In the genomic region with DNA sequence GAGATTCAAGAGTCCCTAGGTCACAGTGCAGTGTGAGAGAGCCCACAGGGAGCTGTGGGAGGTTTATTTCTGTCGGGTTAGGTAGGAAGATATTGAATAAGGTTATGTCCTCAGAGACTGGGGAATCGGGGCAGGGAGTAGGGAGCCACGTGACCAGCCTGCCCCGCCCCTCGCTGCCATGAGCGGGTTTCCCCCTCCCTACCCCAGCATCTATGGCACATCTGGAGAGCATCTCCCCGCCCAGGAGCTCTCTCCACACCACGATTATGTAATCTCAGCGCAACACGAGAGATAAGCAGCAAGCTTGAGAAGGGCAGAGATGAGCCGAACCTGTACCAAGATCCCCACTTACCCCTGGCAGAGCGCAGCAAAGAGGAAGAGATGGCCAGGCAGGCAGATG, we compare ENCODE assay signal across 31 mouse cellular contexts. TPM values are rescaled to one million over a fixed set of nuclear protein-coding genes. Genes with fewer than 3 reads are reported as not detected.
DNase-seq lines count a peak whose midpoint lies in the region; ATAC-seq and TF ChIP-seq lines count a peak whose summit lies in the region.
"Had no signal": no experiment of that assay in that cellular context is flagged by ENCODE, and none has a peak within 500 bp of the region (broad histone marks: within the 10 kb centered on the region; RNA-seq: fewer than 3 reads in every experiment).

No protein-coding gene starts in this region.

- H3K4me1 ChIP-seq in hindbrain, embryonic 11.5 days (replicated peaks; ENCODE audit: control insufficient read depth, insufficient read depth, low read length), result no peaks in the 10 kb centered on the region
- no peaks in the 10 kb centered on the region; the same call in 1 of the 2 replicates for H3K4me1 ChIP-seq in hindbrain, embryonic 16.5 days (ENCODE audit: control insufficient read depth, insufficient read depth, low read depth, low read length)
- H3K4me1 ChIP-seq in midbrain, embryonic 14.5 days (ENCODE audit: control insufficient read depth, insufficient read depth, low read length), result 0 out of 2 replicates have a peak, but pooled peaks cover 8% of the 10 kb centered on the region
- H3K4me1 ChIP-seq in midbrain, embryonic 11.5 days (ENCODE audit: control insufficient read depth, insufficient read depth, low read length), result no peaks in the 10 kb centered on the region
- H3K4me1 ChIP-seq in CH12.LX (ENCODE audit: control insufficient read depth in 1 of 2, insufficient read depth in 2 of 2), result peaks cover 11 to 20% of the 10 kb centered on the region in 2 experiments
- H3K4me1 ChIP-seq: liver, embryonic 12.5 days; megakaryocyte, embryonic 14.5 days had no signal

- no peak for TF ChIP-seq POLR2A in CH12.LX (IDR thresholded peaks at IDR 0.05; ENCODE audit: low read depth, low read length)
- TF ChIP-seq POLR2A in brain, embryonic 14.5 days (IDR thresholded peaks at IDR 0.05; ENCODE audit: borderline replicate concordance, extremely low read depth, insufficient read depth, insufficient read length, poor library complexity, severe bottlenecking), result no peak

- TF ChIP-seq EP300 in CH12.LX (IDR thresholded peaks at IDR 0.05; ENCODE audit: low read length), result no peak

- no peak overlapping the region for H3K4me2 ChIP-seq in hindbrain, embryonic 11.5 days (replicated peaks; ENCODE audit: low read depth, low read length)
- H3K4me2 ChIP-seq in hindbrain, embryonic 16.5 days (ENCODE audit: low read length), result no peak overlapping the region
- H3K4me2 ChIP-seq in midbrain, embryonic 14.5 days (ENCODE audit: low read length), result no peak overlapping the region
- H3K4me2 ChIP-seq in midbrain, embryonic 11.5 days, result no peak overlapping the region
- no peak overlapping the region for H3K4me2 ChIP-seq in CH12.LX (ENCODE audit: insufficient read depth, low read depth, poor library complexity, severe bottlenecking)
- H3K4me2 ChIP-seq: forebrain, embryonic 12.5 days; heart, embryonic 11.5 days; liver, embryonic 12.5 days; midbrain, embryonic 15.5 days; neural tube, embryonic 15.5 days had no signal

- no peak for ATAC-seq in hindbrain, embryonic 11.5 days (ENCODE audit: low FRiP score)
- ATAC-seq in hindbrain, embryonic 16.5 days, result no peak
- no peak for ATAC-seq in midbrain, embryonic 14.5 days (ENCODE audit: low FRiP score, low TSS enrichment)
- no peak for ATAC-seq in midbrain, embryonic 11.5 days (ENCODE audit: low FRiP score)
- ATAC-seq: intestine, postnatal 0 days; liver, embryonic 12.5 days; liver, postnatal 0 days; midbrain, embryonic 15.5 days had no signal

- no peaks in the 10 kb centered on the region for H3K27me3 ChIP-seq in hindbrain, embryonic 11.5 days (ENCODE audit: control insufficient read depth, insufficient read depth, low read length)
- no peaks in the 10 kb centered on the region for H3K27me3 ChIP-seq in hindbrain, embryonic 16.5 days (replicated peaks; ENCODE audit: control insufficient read depth, insufficient read depth, low read length)
- H3K27me3 ChIP-seq in midbrain, embryonic 14.5 days (ENCODE audit: control insufficient read depth, insufficient read depth, low read length), result no peaks in the 10 kb centered on the region
- no peaks in the 10 kb centered on the region for H3K27me3 ChIP-seq in midbrain, embryonic 11.5 days (ENCODE audit: control insufficient read depth, insufficient read depth, low read length)
- H3K27me3 ChIP-seq in CH12.LX (replicated peaks), result peaks cover 81% of the 10 kb centered on the region
- H3K27me3 ChIP-seq: midbrain, embryonic 15.5 days; neural tube, embryonic 15.5 days had no signal

- no peak for TF ChIP-seq CTCF in CH12.LX (conservative IDR thresholded peaks at IDR 0.05 in 1 of 2, IDR thresholded peaks at IDR 0.05 in 1 of 2; ENCODE audit: low read depth in 2 of 2, low read length in 2 of 2)
- no peak for TF ChIP-seq CTCF in brain, embryonic 14.5 days (IDR thresholded peaks at IDR 0.05; ENCODE audit: borderline replicate concordance, extremely low read depth, insufficient read depth, insufficient read length)

- dilution Hi-C loops in CH12.LX (cut with MboI; ENCODE audit: extremely low pct_ligation_motif_present, extremely low pct_unique_long_range_greater_than_20kb, low sequenced_read_pairs), result no loop called here

- in situ Hi-C loops in CH12.LX (cut with MboI; ENCODE audit: low pct_ligation_motif_present, low pct_unique_long_range_greater_than_20kb, low sequenced_read_pairs), result no loop called here

- DNase-seq in hindbrain, embryonic 11.5 days (ENCODE audit: low spot score), result peak; percentile 11
- peak; percentile 37 for DNase-seq in midbrain, embryonic 14.5 days
- no peak for DNase-seq in midbrain, embryonic 11.5 days (ENCODE audit: low spot score, missing footprints)
- peak; percentile 29 for DNase-seq in CH12.LX (ENCODE audit: extremely low read depth)
- DNase-seq in brain, embryonic 14.5 days (ENCODE audit: low read depth), result peak; percentile 40
- DNase-seq in frontal cortex, postnatal 14 days (ENCODE audit: low spot score in 2 of 2), result no peak
- DNase-seq: adrenal gland, adult 8-10 months; cerebellum, adult 11-12 months; cerebellum, adult 9-11 months; embryo, embryonic 11 days; gastrocnemius, adult 2 months; gastrocnemius, postnatal 36 days; heart, adult 18-20 months; heart, postnatal 36 days; kidney, adult 9 months; kidney, postnatal 10 days; left cerebral cortex, postnatal 4 days; liver, postnatal 0 days; lung, postnatal 36 days; retina, postnatal 1 day; thymus, adult 2 months had no signal

- H3K27ac ChIP-seq in hindbrain, embryonic 11.5 days (ENCODE audit: low read depth, low read length), result no peak overlapping the region
- no peak overlapping the region for H3K27ac ChIP-seq in hindbrain, embryonic 16.5 days (ENCODE audit: low read depth, low read length)
- H3K27ac ChIP-seq in midbrain, embryonic 14.5 days (replicated peaks; ENCODE audit: low read depth, low read length), result no peak overlapping the region
- no peak overlapping the region for H3K27ac ChIP-seq in midbrain, embryonic 11.5 days (ENCODE audit: low read depth, low read length)
- H3K27ac ChIP-seq in CH12.LX (ENCODE audit: insufficient read depth, low read depth), result no peak overlapping the region
- H3K27ac ChIP-seq: forebrain, embryonic 12.5 days; gastrocnemius, adult 2 months; liver, embryonic 12.5 days; midbrain, embryonic 15.5 days; neural tube, embryonic 15.5 days had no signal

- no peaks in the 10 kb centered on the region for H3K9me3 ChIP-seq in hindbrain, embryonic 11.5 days (ENCODE audit: control insufficient read depth, low read length)
- H3K9me3 ChIP-seq in hindbrain, embryonic 16.5 days (ENCODE audit: control insufficient read depth, low read length), result no peaks in the 10 kb centered on the region
- no peaks in the 10 kb centered on the region for H3K9me3 ChIP-seq in midbrain, embryonic 14.5 days (ENCODE audit: control insufficient read depth, low read length)
- H3K9me3 ChIP-seq in midbrain, embryonic 11.5 days (ENCODE audit: control insufficient read depth, low read length), result no peaks in the 10 kb centered on the region
- H3K9me3 ChIP-seq in CH12.LX (replicated peaks; ENCODE audit: low read length), result peaks cover 3% of the 10 kb centered on the region
- H3K9me3 ChIP-seq: forebrain, embryonic 12.5 days; liver, embryonic 12.5 days; megakaryocyte, embryonic 14.5 days; midbrain, embryonic 15.5 days; neural tube, embryonic 15.5 days had no signal

- no peaks in the 10 kb centered on the region for H3K36me3 ChIP-seq in hindbrain, embryonic 11.5 days (ENCODE audit: control insufficient read depth, insufficient read depth, low read length)
- H3K36me3 ChIP-seq in hindbrain, embryonic 16.5 days (ENCODE audit: control insufficient read depth, insufficient read depth, low read length), result no peaks in the 10 kb centered on the region
- H3K36me3 ChIP-seq in midbrain, embryonic 14.5 days (ENCODE audit: control insufficient read depth, insufficient read depth, low read length), result no peaks in the 10 kb centered on the region
- H3K36me3 ChIP-seq in midbrain, embryonic 11.5 days (ENCODE audit: control insufficient read depth, insufficient read depth, low read length), result no peaks in the 10 kb centered on the region
- no peaks in the 10 kb centered on the region for H3K36me3 ChIP-seq in CH12.LX (replicated peaks in 1 of 2; ENCODE audit: control insufficient read depth in 1 of 2, insufficient read depth in 1 of 2, low read length in 1 of 2)
- H3K36me3 ChIP-seq: forebrain, embryonic 12.5 days; liver, embryonic 12.5 days; midbrain, embryonic 15.5 days; neural tube, embryonic 15.5 days had no signal

- H3K79me2 ChIP-seq in CH12.LX (replicated peaks; ENCODE audit: control insufficient read depth, extremely low read depth, insufficient read depth, poor library complexity, severe bottlenecking), result no peaks in the 10 kb centered on the region

- 38% methylated on average over 12 of the region's 12 CpGs for WGBS in hindbrain, embryonic 11.5 days
- 36% methylated on average over 12 of the region's 12 CpGs for WGBS in hindbrain, embryonic 16.5 days
- 37% methylated on average over 12 of the region's 12 CpGs for WGBS in midbrain, embryonic 14.5 days
- WGBS in midbrain, embryonic 11.5 days, result 34% methylated on average over 12 of the region's 12 CpGs

- H3K9ac ChIP-seq in hindbrain, embryonic 11.5 days (ENCODE audit: low read depth, low read length), result no peak overlapping the region
- no peak overlapping the region for H3K9ac ChIP-seq in hindbrain, embryonic 16.5 days (ENCODE audit: low read depth, low read length)
- no peak overlapping the region for H3K9ac ChIP-seq in midbrain, embryonic 14.5 days (replicated peaks; ENCODE audit: low read length)
- H3K9ac ChIP-seq in midbrain, embryonic 11.5 days (ENCODE audit: low read length), result no peak overlapping the region
- no peak overlapping the region for H3K9ac ChIP-seq in CH12.LX (ENCODE audit: insufficient read depth, low read depth)
- H3K9ac ChIP-seq: forebrain, embryonic 12.5 days; liver, embryonic 12.5 days; liver, postnatal 0 days; midbrain, embryonic 15.5 days; neural tube, embryonic 15.5 days had no signal

- no peak overlapping the region for H3K4me3 ChIP-seq in hindbrain, embryonic 11.5 days (ENCODE audit: low read depth, low read length)
- H3K4me3 ChIP-seq in hindbrain, embryonic 16.5 days (ENCODE audit: low read length), result no peak overlapping the region
- no peak overlapping the region for H3K4me3 ChIP-seq in midbrain, embryonic 14.5 days (replicated peaks; ENCODE audit: low read depth, low read length)
- no peak overlapping the region for H3K4me3 ChIP-seq in midbrain, embryonic 11.5 days (ENCODE audit: low read depth, low read length)
- no peak overlapping the region for H3K4me3 ChIP-seq in CH12.LX (replicated peaks in 1 of 3; ENCODE audit: low read depth in 2 of 3, low read length in 2 of 3, poor library complexity in 1 of 3)
- H3K4me3 ChIP-seq: erythroblast, embryonic 14.5 days; forebrain, embryonic 12.5 days; gastrocnemius, adult 2 months; liver, embryonic 12.5 days; megakaryocyte, embryonic 14.5 days; midbrain, embryonic 15.5 days; neural tube, embryonic 15.5 days had no signal

- TF ChIP-seq RAD21 in CH12.LX (IDR thresholded peaks at IDR 0.05; ENCODE audit: low read depth, low read length), result no peak

RNA-seq across cellular contexts. Expression of a gene that starts 6.5 kb away (rescaled TPM):
- polyA plus RNA-seq in hindbrain, embryonic 11.5 days (2014; fragmentation: Nextera tagmentation; extraction: Ambion mirVana), result 2.1 and 2.6 TPM in 2 replicates
- 35.2 and 35.7 TPM in 2 replicates for polyA plus RNA-seq in hindbrain, embryonic 16.5 days (2015; fragmentation: Nextera tagmentation; extraction: Ambion mirVana)
- polyA plus RNA-seq in midbrain, embryonic 14.5 days (2014; fragmentation: Nextera tagmentation; extraction: Ambion mirVana), result 15.6 and 15.8 TPM in 2 replicates
- polyA plus RNA-seq in midbrain, embryonic 11.5 days (2014; fragmentation: Nextera tagmentation; extraction: Ambion mirVana), result 0.57 and 1.4 TPM in 2 replicates
- total RNA-seq in CH12.LX (2012; rRNA removed) (not detected in 2 replicates), CH12.LX (2014; rRNA removed) (not detected in 2 replicates)
- polyA plus RNA-seq in CH12.LX (2012; ENCODE audit: insufficient read length, low read depth), result not detected in 2 replicates
- 21.8 and 31.1 TPM in 2 replicates for polyA plus RNA-seq in brain, embryonic 14.5 days (2012; rRNA removed)
- total RNA-seq: gastrocnemius, adult 2 months; gastrocnemius, postnatal 36 days; heart, adult 18-20 months; heart, postnatal 36 days had no signal
- polyA plus RNA-seq: erythroblast, embryonic 14.5 days; heart, embryonic 11.5 days; heart, embryonic 16.5 days; liver, embryonic 12.5 days had no signal

Comparison
In these comparisons a context has a peak if more than half of its experiments do, and no peak if none do; other contexts are left out.
1. DNase-seq: peak in hindbrain, embryonic 11.5 days (single experiment), midbrain, embryonic 14.5 days (single experiment), CH12.LX (single experiment) and brain, embryonic 14.5 days (single experiment); none in midbrain, embryonic 11.5 days (single experiment) and frontal cortex, postnatal 14 days (0 of 2).